8 mouse cellular contexts compared by ENCODE assay signal in the genomic region with DNA sequence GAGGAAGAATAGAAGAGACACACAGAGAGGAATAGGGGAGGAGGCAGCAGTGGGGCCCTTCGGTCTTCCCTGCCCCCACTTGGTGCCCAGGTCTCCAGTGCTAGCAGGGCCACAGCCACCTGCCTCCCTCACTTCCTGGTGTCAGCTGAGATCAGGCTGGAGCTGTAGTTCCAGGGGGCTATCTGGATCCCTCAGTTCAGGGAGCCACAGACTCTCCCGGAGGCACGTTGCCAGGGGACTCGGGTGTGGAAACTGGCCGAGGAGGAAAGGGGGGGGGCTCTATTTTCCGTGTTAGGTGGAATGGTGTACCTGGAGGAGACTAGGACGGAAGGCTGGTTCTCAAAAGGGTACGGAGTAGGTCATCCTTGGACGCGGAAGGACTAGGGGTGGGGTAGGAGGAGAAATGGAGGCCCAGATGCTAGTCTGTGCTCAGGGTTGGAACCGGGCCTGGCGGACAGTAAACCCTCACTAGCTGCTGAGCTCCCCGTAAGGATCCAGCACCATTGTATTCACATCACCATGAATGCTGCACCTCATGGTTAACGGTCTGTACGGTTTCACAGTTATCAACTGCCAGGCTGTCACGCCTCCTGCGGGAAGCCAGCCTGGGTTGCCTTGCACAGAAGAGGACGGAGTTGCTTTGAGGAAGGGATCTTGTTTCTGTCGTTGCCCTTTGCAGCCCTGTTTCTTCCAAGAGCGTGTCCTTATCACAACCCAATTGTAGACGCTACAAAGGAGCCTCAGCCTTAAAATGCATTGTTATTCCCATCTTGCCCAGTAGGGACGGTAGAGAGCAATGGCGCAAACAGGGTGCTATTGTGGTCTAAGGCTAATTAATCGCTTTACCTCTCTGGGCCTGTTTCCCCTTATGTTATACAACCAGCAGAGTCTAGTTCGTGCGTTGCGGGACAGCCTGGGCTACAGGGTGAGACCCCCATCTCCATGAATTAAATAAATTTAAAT. TPM values are rescaled to one million over a fixed set of nuclear protein-coding genes. Genes with fewer than 3 reads are reported as not detected.
DNase-seq lines count a peak whose midpoint lies in the region; ATAC-seq and TF ChIP-seq lines count a peak whose summit lies in the region.

No protein-coding gene starts in this region.

- peaks cover 17% of the 10 kb centered on the region for H3K36me3 ChIP-seq in forebrain, embryonic 10.5 days (replicated peaks)
- peaks cover 15% of the 10 kb centered on the region for H3K36me3 ChIP-seq in hindbrain, embryonic 14.5 days (replicated peaks; ENCODE audit: control insufficient read depth, insufficient read depth)

- ATAC-seq in cerebellum, adult (ENCODE audit: insufficient number of reproducible peaks, low FRiP score, low TSS enrichment), result no peak
- no peak for ATAC-seq in hindbrain, embryonic 14.5 days (ENCODE audit: low FRiP score)
- peak; percentile 48 for ATAC-seq in megakaryocyte progenitor cell, adult 5-6 weeks (replicated peaks; ENCODE audit: poor library complexity)

- no peak for TF ChIP-seq POLR2A in brain, embryonic 14.5 days (IDR thresholded peaks at IDR 0.05; ENCODE audit: borderline replicate concordance, extremely low read depth, insufficient read depth, insufficient read length, poor library complexity, severe bottlenecking)

- WGBS in forebrain, embryonic 10.5 days, result 47% methylated on average over 27 of the region's 27 CpGs
- WGBS in hindbrain, embryonic 14.5 days, result 47% methylated on average over 27 of the region's 27 CpGs

- peak overlapping the region; percentile 63 for H3K9ac ChIP-seq in hindbrain, embryonic 14.5 days

- H3K27me3 ChIP-seq in forebrain, embryonic 10.5 days (ENCODE audit: poor library complexity, severe bottlenecking), result peaks cover 36% of the 10 kb centered on the region
- peaks cover 18% of the 10 kb centered on the region for H3K27me3 ChIP-seq in hindbrain, embryonic 14.5 days (ENCODE audit: control insufficient read depth, insufficient read depth, low read length)

- peak overlapping the region; percentile 66 for H3K4me2 ChIP-seq in hindbrain, embryonic 14.5 days (replicated peaks)

- H3K27ac ChIP-seq in forebrain, embryonic 10.5 days, result peak overlapping the region; percentile 89
- peak overlapping the region; percentile 92 for H3K27ac ChIP-seq in hindbrain, embryonic 14.5 days

- peak; percentile 90 for TF ChIP-seq CTCF in brain, embryonic 14.5 days (IDR thresholded peaks at IDR 0.05; ENCODE audit: borderline replicate concordance, extremely low read depth, insufficient read depth, insufficient read length)

- H3K4me1 ChIP-seq in forebrain, embryonic 10.5 days, result peaks cover 43% of the 10 kb centered on the region
- peaks cover 16% of the 10 kb centered on the region for H3K4me1 ChIP-seq in hindbrain, embryonic 14.5 days (replicated peaks; ENCODE audit: control insufficient read depth, insufficient read depth, low read length)

- DNase-seq in cerebellum, adult 11 months, result peak; percentile 72
- DNase-seq in brain, embryonic 14.5 days (ENCODE audit: low read depth), result peak; percentile 66
- peak; percentile 52 for DNase-seq in forebrain, embryonic 10.5 days (ENCODE audit: extremely low spot score, low spot score)
- peak; percentile 78 for DNase-seq in hindbrain, embryonic 14.5 days (ENCODE audit: low spot score)
- peak; percentile 46 to 49 for DNase-seq in left cerebral cortex, adult 8-10 months (ENCODE audit: low spot score in 2 of 2)
- peak; percentile 75 to 78 for DNase-seq in spleen, postnatal 10 days (ENCODE audit: low spot score in 2 of 2)

- H3K4me3 ChIP-seq in forebrain, embryonic 10.5 days, result peak overlapping the region; percentile 53
- H3K4me3 ChIP-seq in hindbrain, embryonic 14.5 days (replicated peaks; ENCODE audit: low read length), result peak overlapping the region; percentile 42; the same call in 1 of the 2 replicates

- H3K9me3 ChIP-seq in forebrain, embryonic 10.5 days, result no peaks in the 10 kb centered on the region
- H3K9me3 ChIP-seq in hindbrain, embryonic 14.5 days (ENCODE audit: control insufficient read depth, low read length), result no peaks in the 10 kb centered on the region

RNA-seq across cellular contexts. Expression of a gene that starts 1.5 kb away (rescaled TPM):
- polyA plus RNA-seq in brain, embryonic 14.5 days (2012; rRNA removed), result 139 and 198 TPM in 2 replicates
- 46.0 and 46.2 TPM in 2 replicates for polyA plus RNA-seq in forebrain, embryonic 10.5 days (2016; fragmentation: Nextera tagmentation; extraction: Ambion mirVana)
- polyA plus RNA-seq in hindbrain, embryonic 14.5 days (2014; fragmentation: Nextera tagmentation; extraction: Ambion mirVana), result 76.9 and 81.9 TPM in 2 replicates
- 10 to 100 TPM; 60.1 to 66.1 (median 60.8) TPM for total RNA-seq in left cerebral cortex, adult 8-10 months (2022)
- 11.2 and 11.7 TPM in 2 replicates for total RNA-seq in megakaryocyte progenitor cell, adult 5-6 weeks (2015)
- 19.2 and 20.4 TPM in 2 replicates for total RNA-seq in megakaryocyte progenitor cell, adult 5-6 weeks (2017)

RNA-seq across cellular contexts. Expression of a gene that starts 5.7 kb away (rescaled TPM):
- polyA plus RNA-seq in brain, embryonic 14.5 days (2012; rRNA removed), result 5.2 and 5.4 TPM in 2 replicates
- polyA plus RNA-seq in forebrain, embryonic 10.5 days (2016; fragmentation: Nextera tagmentation; extraction: Ambion mirVana), result 3.2 and 3.5 TPM in 2 replicates
- 2.8 and 3.8 TPM in 2 replicates for polyA plus RNA-seq in hindbrain, embryonic 14.5 days (2014; fragmentation: Nextera tagmentation; extraction: Ambion mirVana)
- 1 to 10 TPM; 4.0 to 4.5 (median 4.2) TPM for total RNA-seq in left cerebral cortex, adult 8-10 months (2022)
- total RNA-seq in megakaryocyte progenitor cell, adult 5-6 weeks (2015), result not detected in 2 replicates
- total RNA-seq in megakaryocyte progenitor cell, adult 5-6 weeks (2017), result not detected in 2 replicates

RNA-seq across cellular contexts. Expression of a gene that starts 7.0 kb away (rescaled TPM):
- polyA plus RNA-seq in brain, embryonic 14.5 days (2012; rRNA removed), result 3.1 and 3.9 TPM in 2 replicates
- 1.8 and 1.9 TPM in 2 replicates for polyA plus RNA-seq in forebrain, embryonic 10.5 days (2016; fragmentation: Nextera tagmentation; extraction: Ambion mirVana)
- polyA plus RNA-seq in hindbrain, embryonic 14.5 days (2014; fragmentation: Nextera tagmentation; extraction: Ambion mirVana), result 0.76 and 0.78 TPM in 2 replicates
- 1 to 10 TPM in 2 of 4 experiments, under 1 TPM in 2; 0.78 to 1.2 (median 0.99) TPM for total RNA-seq in left cerebral cortex, adult 8-10 months (2022)
- 2.0 and 3.2 TPM in 2 replicates for total RNA-seq in megakaryocyte progenitor cell, adult 5-6 weeks (2015)
- total RNA-seq in megakaryocyte progenitor cell, adult 5-6 weeks (2017), result 0.92 and 1.6 TPM in 2 replicates

RNA-seq across cellular contexts. Expression of a gene that starts 45.2 kb away (rescaled TPM):
- polyA plus RNA-seq in brain, embryonic 14.5 days (2012; rRNA removed), result 18.2 and 18.8 TPM in 2 replicates
- 11.1 and 12.2 TPM in 2 replicates for polyA plus RNA-seq in forebrain, embryonic 10.5 days (2016; fragmentation: Nextera tagmentation; extraction: Ambion mirVana)
- polyA plus RNA-seq in hindbrain, embryonic 14.5 days (2014; fragmentation: Nextera tagmentation; extraction: Ambion mirVana), result 15.9 and 22.9 TPM in 2 replicates
- 10 to 100 TPM; 10.4 to 15.7 (median 13.8) TPM for total RNA-seq in left cerebral cortex, adult 8-10 months (2022)
- total RNA-seq in megakaryocyte progenitor cell, adult 5-6 weeks (2015), result 8.5 and 12.5 TPM in 2 replicates
- total RNA-seq in megakaryocyte progenitor cell, adult 5-6 weeks (2017), result 4.2 and 6.5 TPM in 2 replicates

RNA-seq across cellular contexts. Expression of a gene that starts 45.5 kb away (rescaled TPM):
- 313 and 400 TPM in 2 replicates for polyA plus RNA-seq in brain, embryonic 14.5 days (2012; rRNA removed)
- polyA plus RNA-seq in forebrain, embryonic 10.5 days (2016; fragmentation: Nextera tagmentation; extraction: Ambion mirVana), result 366 and 374 TPM in 2 replicates
- 577 and 678 TPM in 2 replicates for polyA plus RNA-seq in hindbrain, embryonic 14.5 days (2014; fragmentation: Nextera tagmentation; extraction: Ambion mirVana)
- total RNA-seq in left cerebral cortex, adult 8-10 months (2022), result 100 to 1,000 TPM; 185 to 224 (median 208) TPM
- 102 and 151 TPM in 2 replicates for total RNA-seq in megakaryocyte progenitor cell, adult 5-6 weeks (2015)
- total RNA-seq in megakaryocyte progenitor cell, adult 5-6 weeks (2017), result 92.1 and 131 TPM in 2 replicates
